Mouse (Mus musculus): ENCODE measurements around the gene Kcmf1. TPM values are rescaled to one million over a fixed set of nuclear protein-coding genes. Genes with fewer than 3 reads are reported as not detected.

The Kcmf1 gene
- 100 to 1,000 TPM; 128 to 136 TPM for total RNA-seq (2021)
- long read RNA-seq, experiment 1, transcript Kcmf1-201 (7 exons, 3,251 nt): major isoform, 95 of 190 reads
- long read RNA-seq, experiment 1, transcript Kcmf1-204 (7 exons, 1,743 nt): minor isoform, 6 of 190 reads
- long read RNA-seq, experiment 1, partial matches to known transcripts: 72 of 190 reads
- long read RNA-seq, experiment 1, other reads (novel, unspliced or antisense): 17 of 190 reads
- long read RNA-seq, experiment 2, transcript Kcmf1-201 (7 exons, 3,251 nt): major isoform, 109 of 163 reads
- long read RNA-seq, experiment 2, partial matches to known transcripts: 38 of 163 reads
- long read RNA-seq, experiment 2, other reads (novel, unspliced or antisense): 15 of 163 reads

DNA sequence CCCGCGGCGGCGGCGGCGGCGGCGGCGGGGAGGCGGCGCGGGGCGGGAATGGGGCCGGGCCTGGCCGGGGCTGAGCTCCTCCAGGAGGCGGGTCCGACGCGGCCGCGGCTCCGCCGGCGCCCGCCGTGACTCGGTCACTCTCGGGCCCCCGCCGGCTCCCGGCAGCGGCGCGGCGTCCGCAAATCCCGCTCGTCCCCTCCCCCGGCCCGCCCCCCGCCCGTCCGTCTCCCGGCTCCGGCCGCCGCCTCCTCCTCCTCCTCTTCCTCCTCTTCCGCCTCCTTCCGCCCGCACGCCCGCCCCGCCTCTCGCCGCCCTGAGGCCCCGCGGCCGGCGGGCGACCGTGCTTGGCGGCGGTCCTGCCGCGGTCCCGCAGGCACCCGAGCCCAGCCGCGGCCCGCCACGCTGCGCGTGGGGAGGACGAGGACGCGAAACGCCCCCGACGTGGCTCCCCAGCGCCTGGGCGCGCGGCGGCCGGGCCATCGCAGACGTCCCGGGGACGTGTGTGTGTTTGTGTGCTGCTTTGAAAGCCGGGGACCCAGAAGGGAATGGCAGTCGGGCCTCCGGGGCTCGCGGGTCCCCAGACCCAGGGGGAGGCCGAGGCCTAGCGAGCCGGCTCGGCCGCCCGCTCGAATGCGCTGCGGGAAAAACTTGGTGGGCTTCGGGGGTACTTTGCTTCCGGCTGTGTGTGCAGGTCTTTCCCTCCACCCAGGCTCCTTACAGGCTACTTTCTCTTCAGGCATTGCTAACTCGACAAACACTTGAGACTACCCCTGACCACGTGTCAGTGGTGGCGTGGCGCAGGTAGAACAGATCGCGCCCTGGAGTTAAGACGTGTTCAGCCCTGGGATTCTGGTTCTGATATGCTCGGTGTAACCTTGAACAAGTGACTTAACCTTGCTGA lies at the start of gene Kcmf1:
Kcmf1 (minus strand) TSS at position 199 of the 901 bp plus-strand sequence.
- DNase-seq: peak; percentile 87

GRCm38 (mm10) chr6:72949161-72949756 lies 49.5 kb upstream of the Kcmf1 start:
- no peak for DNase-seq

GRCm38 (mm10) chr6:72948392-72948791 lies 48.6 kb upstream of the Kcmf1 start:
- no peak for DNase-seq

DNA sequence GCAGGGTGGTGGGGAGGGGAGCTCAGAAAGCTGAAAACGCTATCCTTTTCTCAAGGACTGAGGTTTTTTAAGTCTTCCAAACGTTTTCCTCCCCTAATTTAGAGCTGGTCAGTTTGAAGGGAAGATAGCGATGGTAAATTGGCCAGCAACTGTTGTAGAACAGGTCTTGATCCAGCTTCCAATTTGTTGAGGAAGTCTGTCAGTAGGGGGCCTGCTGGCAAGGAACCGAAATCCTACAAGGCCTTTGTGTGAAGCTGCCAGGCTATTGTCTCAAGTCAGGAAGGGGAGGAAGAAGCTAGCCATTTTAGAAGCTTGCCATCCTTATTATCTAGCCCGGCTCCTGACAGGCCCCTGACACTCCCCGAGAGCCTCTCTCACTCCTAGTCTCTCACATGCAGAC lies 48.2 kb upstream of the Kcmf1 start:
- DNase-seq: no peak

GRCm38 (mm10) chr6:72940493-72940892 lies 40.7 kb upstream of the Kcmf1 start:
- no peak for DNase-seq

DNA sequence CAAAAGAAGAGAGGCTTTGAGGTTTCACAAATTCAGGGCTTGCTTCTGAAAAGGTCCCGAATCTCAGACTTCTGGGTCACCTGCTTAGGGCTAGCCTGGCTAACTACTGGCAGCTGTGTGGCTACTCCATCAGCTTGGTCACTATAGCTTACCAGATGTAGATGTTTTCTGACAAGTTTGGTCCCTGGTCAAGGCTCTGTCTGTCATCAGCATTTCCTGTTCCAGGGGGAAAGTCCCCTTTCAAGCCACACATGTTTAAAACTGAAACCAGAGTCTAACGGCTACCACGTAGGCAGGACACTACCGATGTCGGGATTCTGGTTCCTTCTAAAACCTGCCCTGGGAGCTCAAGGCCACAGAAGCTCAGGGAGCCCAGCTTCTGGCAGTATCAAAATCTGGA lies 38.1 kb upstream of the Kcmf1 start:
- no peak for DNase-seq

GRCm38 (mm10) chr6:72937430-72937829 lies 37.7 kb upstream of the Kcmf1 start:
- no peak for DNase-seq

DNA sequence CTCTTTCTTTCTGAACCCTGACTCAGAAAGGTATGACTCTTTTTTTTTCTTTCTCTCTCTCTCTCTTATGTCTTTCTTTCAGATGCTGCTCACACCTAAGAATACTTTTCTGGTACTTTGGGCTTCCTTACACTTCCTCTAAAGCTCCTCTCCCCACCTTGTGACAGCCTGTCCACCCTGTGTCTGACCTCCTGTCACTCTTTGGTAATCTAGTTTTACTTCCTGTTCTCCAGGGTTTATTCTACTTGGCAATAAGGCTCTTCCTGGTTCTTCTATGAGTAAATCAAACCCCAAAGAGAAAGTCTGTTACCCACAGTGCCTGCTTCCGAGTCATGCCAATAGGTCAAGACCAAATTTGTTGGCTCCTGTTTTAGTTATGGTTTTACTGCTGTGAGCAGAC lies 33.2 kb upstream of the Kcmf1 start:
- no peak for DNase-seq

DNA sequence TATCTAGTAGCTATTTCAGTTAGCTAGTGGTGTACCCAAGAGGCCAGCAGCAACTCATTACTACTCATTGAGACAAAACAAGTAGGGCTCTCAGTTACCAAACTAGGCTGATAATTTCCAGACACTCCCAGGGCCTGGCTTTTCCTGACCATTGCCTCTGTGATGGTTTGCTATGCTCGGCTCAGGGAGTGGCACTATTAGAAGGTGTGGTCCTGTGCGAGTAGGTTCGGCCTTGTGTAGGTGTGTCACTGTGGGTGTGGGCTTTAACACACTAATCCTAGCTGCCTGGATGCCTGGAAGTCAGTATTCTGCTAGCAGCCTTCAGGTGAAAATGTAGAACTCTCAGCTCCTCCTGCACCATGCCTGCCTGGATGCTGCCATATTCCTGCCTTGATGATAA lies 31.8 kb upstream of the Kcmf1 start:
- DNase-seq: no peak

DNA sequence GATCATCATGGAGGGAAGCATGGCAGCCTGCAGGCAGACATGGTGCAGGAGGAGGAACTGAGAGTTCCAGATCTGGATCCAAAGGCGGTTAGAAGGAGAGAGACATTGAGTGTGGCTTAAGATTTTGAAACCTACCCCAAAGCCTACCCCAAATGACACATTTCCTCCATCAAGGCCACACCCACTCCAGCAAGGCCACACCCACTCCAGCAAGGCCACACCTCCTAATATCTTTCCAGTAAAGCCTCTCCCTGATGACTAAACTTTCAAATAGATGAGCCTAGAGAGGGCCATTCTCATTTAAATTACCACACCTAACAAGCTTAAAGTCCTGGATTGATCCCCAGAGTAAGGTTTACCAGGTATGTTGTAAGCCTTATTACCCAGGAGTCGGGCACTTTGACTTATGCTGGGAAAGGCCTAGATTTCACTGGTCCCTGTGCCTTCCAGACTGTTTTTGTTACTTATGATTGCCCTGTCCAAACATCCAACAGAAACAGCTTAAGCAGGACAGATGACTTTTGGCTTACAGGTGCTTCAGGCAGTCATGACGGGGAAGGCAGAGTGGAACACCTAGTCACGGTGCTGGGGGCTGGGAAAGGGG lies 30.1 kb upstream of the Kcmf1 start:
- no peak for DNase-seq

DNA sequence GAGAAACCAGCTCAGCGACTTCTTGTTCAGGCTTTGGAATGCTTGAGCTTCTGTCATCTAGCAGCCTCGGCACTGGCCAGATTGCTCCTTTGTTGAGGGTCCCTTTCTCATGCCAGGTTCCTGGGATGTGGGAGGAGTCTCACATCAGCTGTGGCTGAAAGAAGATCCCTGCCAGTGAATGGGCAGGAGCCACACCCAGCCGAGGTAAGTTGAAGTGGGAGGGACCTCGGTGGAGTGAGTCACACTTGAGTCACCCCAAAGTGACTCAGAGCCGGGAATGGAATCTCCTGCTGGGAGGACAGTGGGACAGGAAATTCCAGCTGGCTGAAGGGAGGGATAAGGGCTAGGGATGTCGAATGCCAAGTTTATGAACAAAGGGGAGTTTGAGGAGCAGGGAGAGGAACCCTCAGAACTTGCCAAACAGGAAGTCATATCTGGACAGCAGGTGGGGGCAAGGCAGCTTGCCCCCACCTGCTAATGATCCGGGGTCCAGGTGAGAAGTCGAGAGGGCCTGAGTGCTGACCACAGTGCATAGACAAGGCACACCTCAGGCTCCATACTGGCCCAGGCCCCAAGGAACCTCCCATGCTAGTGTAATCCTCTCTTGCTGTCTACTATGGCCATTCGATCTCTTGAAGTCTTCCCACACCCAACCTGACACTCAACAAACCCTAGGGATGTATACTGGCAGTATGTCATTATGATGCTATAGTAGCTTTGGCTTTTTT lies 27.1 kb upstream of the Kcmf1 start:
- peak; percentile 42 for DNase-seq

DNA sequence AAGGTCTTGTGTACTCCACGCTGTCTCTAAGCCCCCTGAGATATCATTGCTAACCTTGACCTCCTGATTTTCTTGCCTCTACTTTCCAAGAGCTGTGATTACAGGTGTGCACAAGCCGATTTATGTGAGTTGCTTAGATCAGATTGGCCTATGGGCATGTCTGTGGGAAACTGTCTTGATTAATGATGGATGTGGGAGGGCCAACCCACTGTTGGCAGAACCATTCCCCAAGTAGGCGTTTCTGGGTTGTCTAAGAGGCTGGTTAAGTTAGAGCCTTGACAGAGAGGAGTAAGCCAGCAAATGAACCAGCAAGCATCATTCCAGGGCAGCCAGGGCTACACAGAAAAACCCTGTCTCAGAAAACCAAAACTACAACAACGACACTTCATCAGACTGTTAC lies 26.3 kb upstream of the Kcmf1 start:
- DNase-seq: no peak

DNA sequence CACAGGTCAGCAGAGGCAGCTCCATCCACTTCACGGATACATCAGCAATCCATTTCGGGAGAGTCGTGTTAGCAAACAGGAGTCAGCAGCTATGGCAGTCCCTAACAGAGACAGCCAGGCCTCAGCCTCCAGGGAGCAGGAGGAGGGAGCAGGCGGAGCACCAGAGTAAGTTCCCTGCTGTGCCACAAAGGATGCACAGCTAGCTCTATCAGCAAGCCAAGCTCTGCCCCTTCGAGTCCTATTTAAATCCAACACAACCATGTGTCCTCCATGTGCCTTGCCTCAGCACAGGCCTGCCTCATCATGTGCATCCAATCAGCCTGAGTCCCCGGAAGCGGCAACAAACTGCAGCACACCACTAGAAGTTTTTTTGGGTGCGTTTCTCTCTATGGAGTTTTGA lies 23.6 kb upstream of the Kcmf1 start:
- DNase-seq: no peak

DNA sequence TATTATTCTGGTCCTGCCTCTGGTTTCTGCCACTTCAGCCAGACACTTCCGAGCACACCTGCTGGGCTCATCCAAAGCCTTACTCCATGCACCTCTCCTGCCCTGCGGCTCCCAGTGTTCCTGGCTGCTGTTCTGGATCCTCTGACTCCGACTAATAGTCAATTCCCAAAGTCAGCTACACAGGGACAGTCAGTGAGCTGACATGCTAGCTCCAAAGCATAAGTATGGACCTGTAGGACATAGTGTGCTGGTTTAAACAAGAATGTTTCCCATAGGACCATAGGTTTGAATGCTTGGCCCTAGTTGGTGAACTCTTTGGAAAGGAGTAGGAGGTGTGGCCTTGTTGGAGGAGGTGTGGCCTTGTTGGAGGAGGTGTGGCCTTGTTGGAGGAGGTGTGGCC lies 21.3 kb upstream of the Kcmf1 start:
- no peak for DNase-seq

GRCm38 (mm10) chr6:72918510-72919033 lies 18.8 kb upstream of the Kcmf1 start:
- no peak for DNase-seq

DNA sequence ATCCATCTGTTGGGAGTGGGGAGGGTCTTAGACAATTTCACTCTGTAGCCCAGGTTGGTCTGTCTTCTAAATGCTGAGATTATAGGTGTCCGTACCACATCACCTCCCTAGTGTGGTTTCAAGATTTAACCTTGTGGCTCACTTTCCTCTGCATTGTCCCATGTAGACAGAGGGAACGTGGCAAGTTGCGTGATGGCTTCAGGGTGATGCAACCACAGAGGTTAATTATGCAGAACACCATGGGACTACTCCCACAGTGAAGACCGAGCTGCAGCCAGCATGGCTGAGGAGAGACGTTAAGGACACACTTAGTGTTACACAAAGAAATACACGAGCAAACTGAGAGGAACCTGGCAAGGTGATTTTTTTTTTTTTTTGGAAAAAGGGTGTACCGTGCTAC lies 16.6 kb upstream of the Kcmf1 start:
- no peak for DNase-seq

GRCm38 (mm10) chr6:72914087-72914749 lies 14.4 kb upstream of the Kcmf1 start:
- DNase-seq: no peak

DNA sequence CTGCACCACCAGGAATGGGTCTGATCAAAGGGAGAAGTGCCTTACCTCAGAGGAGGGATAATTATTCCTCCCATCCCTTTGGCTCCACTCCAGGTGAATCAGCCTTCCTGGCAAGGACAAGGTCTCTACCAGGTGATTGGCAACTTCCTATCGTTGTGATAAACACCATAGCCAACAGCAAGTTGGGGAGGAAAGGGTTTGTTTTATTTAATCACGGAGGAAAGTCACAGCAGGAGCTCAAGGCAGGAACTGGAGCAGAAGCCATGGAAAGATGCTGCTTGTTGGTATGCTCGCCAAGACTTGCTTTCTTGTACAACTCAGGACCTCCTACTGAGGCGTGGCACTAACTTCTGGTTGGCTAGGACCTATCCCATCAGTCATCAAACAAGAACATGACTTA lies 11.5 kb upstream of the Kcmf1 start:
- no peak for DNase-seq

DNA sequence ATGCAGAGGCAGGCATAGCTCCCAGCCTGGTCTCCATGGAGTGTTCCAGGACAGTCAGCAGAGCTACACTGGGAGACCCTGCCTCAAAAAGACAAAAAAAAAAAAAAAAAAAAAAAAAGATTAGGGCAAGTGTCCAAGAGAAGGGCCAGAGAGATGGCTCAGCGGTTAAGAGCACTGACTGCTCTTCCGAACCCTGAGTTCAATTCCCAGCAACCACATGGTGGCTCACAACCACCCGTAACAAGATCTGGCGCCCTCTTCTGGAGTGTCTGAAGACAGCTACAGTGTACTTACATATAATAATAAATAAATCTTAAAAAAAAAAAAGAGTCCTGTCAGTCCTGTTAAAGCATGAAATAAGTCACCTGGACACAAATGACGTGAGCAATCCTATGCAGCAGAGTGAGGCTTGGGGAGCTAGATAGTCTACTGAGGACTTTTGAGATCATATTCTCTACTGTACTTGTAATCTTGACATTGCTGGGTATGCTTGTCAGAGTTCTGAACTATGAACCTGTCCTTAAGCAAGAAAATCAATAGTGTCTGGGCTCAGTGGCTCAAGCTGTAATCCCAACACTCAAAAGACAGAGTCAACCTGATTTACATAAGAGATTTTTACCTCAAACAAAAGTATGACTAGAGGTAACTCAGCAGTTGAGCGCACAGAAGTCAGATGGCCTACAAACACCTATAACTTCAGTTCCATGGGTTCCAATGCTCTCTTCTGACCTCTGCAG lies 2.6 kb upstream of the Kcmf1 start:
- no peak for DNase-seq

- no peak for DNase-seq
Observed at GRCm38 (mm10) chr6:72900952-72901351, 1.2 kb upstream of the Kcmf1 start.
